In the genomic region with DNA sequence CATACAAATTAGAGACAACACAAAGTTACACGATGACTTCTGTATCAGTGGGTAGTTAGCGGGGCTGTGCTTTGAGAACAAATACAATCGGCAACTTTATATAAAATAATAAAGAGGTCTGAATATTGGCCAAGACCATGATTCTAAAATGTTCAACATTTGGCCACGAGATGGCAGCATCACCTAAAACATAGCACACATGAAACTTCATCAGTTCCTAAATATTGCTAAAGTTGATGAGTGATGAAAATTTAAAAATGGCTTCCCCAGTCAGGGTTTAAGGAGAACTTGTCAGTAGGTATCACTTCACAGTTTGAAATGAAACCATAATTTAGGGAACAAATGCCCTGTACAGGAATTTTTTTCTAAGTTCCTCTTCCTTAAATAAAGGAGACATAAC, we compare ENCODE assay signal across 8 mouse cellular contexts.
DNase-seq lines count a peak whose midpoint lies in the region; ATAC-seq and TF ChIP-seq lines count a peak whose summit lies in the region.

No protein-coding gene starts in this region.

- WGBS in heart, embryonic 10.5 days, result 35% methylated on average over 4 of the region's 4 CpGs
- 25% methylated on average over 4 of the region's 4 CpGs for WGBS in forebrain, postnatal 0 days
- 17% methylated on average over 4 of the region's 4 CpGs for WGBS in large intestine, adult 2 months

- no peak overlapping the region for H3K9ac ChIP-seq in forebrain, postnatal 0 days

- no peaks in the 10 kb centered on the region for H3K4me1 ChIP-seq in heart, embryonic 10.5 days
- H3K4me1 ChIP-seq in E14TG2a.4 (replicated peaks; ENCODE audit: low read depth, low read length), result no peaks in the 10 kb centered on the region
- no peaks in the 10 kb centered on the region for H3K4me1 ChIP-seq in forebrain, postnatal 0 days (ENCODE audit: insufficient read depth)

- no peak for ATAC-seq in forebrain, postnatal 0 days

- no peaks in the 10 kb centered on the region for H3K36me3 ChIP-seq in heart, embryonic 10.5 days
- no peaks in the 10 kb centered on the region for H3K36me3 ChIP-seq in E14TG2a.4 (ENCODE audit: insufficient read depth, low read length)
- H3K36me3 ChIP-seq in forebrain, postnatal 0 days (ENCODE audit: insufficient read depth), result no peaks in the 10 kb centered on the region

- peak; percentile 27; the same call in 1 of the 2 replicates for TF ChIP-seq CTCF in E14TG2a.4 (conservative IDR thresholded peaks at IDR 0.05; ENCODE audit: low read length)
- peak; percentile 76 for TF ChIP-seq CTCF in forebrain, postnatal 0 days (IDR thresholded peaks at IDR 0.05; ENCODE audit: low read depth)

- no peaks in the 10 kb centered on the region for H3K27me3 ChIP-seq in heart, embryonic 10.5 days (ENCODE audit: insufficient read depth, poor library complexity, severe bottlenecking)
- H3K27me3 ChIP-seq in E14TG2a.4 (ENCODE audit: insufficient read depth, low read length), result no peaks in the 10 kb centered on the region
- H3K27me3 ChIP-seq in forebrain, postnatal 0 days (ENCODE audit: insufficient read depth, low read length), result no peaks in the 10 kb centered on the region

- H3K4me2 ChIP-seq in forebrain, postnatal 0 days (ENCODE audit: low read depth), result no peak overlapping the region

- no peak overlapping the region for H3K27ac ChIP-seq in heart, embryonic 10.5 days
- no peak overlapping the region for H3K27ac ChIP-seq in forebrain, postnatal 0 days (ENCODE audit: low read depth, low read length)

- H3K4me3 ChIP-seq in heart, embryonic 10.5 days, result no peak overlapping the region
- no peak overlapping the region for H3K4me3 ChIP-seq in E14TG2a.4 (replicated peaks; ENCODE audit: low read length)
- no peak overlapping the region for H3K4me3 ChIP-seq in forebrain, postnatal 0 days (ENCODE audit: low read depth, low read length)

- peak; percentile 29 to 77 for DNase-seq in heart, adult 18-20 months
- no peak for DNase-seq in heart, embryonic 10.5 days (ENCODE audit: low spot score)
- DNase-seq in cerebellum, adult 11-12 months, result peak; percentile 6
- peak; percentile 84 for DNase-seq in forebrain, postnatal 0 days
- DNase-seq in large intestine, adult 2 months (ENCODE audit: low read depth, low spot score), result peak; percentile 13
- peak; percentile 64 for DNase-seq in lung, postnatal 10 days
- peak; percentile 12 to 27 for DNase-seq in right cerebral cortex, postnatal 36 days (ENCODE audit: low spot score in 2 of 2)

- no peaks in the 10 kb centered on the region for H3K9me3 ChIP-seq in heart, embryonic 10.5 days
- H3K9me3 ChIP-seq in E14TG2a.4 (ENCODE audit: low read length), result no peaks in the 10 kb centered on the region
- H3K9me3 ChIP-seq in forebrain, postnatal 0 days (ENCODE audit: low read length), result no peaks in the 10 kb centered on the region
